Mouse (Mus musculus): ENCODE data around the gene Lrrc75a. TPM values are rescaled to one million over a fixed set of nuclear protein-coding genes. Genes with fewer than 3 reads are reported as not detected.

The Lrrc75a gene
- polyA plus RNA-seq (2015; fragmentation: Nextera tagmentation; extraction: Ambion mirVana), result 31.9 and 32.3 TPM in 2 replicates

DNA sequence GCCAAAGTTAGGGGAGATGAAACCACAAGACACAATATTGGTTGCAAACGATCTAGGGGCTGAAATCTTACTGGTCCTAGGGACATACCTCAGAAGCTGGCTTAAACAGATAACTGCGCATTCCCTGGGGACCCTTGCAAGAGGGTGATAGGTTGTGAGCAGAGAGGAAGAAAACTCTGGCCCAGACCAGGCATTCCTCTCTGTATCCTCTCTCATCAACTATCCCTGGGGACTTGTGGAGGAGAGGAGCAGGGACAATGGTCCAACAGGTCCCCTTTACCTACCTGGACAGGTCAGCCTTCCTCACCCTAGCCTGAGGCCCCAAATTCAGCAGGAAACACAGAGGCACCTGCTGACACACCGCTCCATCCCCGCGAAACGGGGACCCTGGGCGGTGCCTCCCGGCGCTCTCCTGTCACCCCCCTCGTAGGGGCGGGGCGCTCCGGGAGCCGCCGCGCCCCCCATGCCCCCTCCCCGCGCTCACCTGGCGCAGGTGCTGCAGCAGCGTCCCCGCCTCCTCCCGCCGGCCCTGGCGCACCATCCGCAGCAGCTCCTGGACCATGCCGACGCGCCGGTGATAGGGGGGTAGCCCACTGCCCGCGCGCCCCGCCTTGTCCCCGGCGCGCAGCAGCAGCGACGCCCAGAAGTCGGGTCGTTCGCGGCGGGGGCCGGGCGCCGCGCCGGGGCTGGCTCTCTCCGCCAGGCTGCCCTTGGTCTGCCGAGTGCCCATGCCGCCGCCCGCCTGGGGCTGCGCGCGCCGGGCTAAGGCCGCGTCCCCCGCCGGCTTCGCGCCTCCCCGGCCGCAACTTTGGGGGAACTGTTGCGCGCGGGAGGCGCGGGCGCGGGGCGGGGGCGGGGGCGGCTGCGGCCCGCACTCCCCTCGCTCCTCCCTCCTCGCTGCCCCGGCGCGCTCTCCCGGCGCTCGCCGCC is at the start of gene Lrrc75a:
TSS of gene Lrrc75a (minus strand) at position 863 of the 930 bp plus-strand sequence.
- WGBS, result under 1% methylated on average over 74 of the region's 86 CpGs
- H3K27ac ChIP-seq (ENCODE audit: low read depth, low read length), result peak within 1 kb of the TSS; percentile 93
- H3K9ac ChIP-seq (ENCODE audit: low read depth, low read length), result peak within 1 kb of the TSS; percentile 79
- H3K27me3 ChIP-seq (replicated peaks; ENCODE audit: control insufficient read depth, insufficient read depth, low read length), result no peaks in the 10 kb centered on the region
- H3K4me1 ChIP-seq (replicated peaks; ENCODE audit: control insufficient read depth, insufficient read depth, low read length), result peaks cover 13% of the 10 kb centered on the region
- H3K4me3 ChIP-seq (ENCODE audit: low read depth, low read length), result peak within 1 kb of the TSS; percentile 79
- peaks cover 10% of the 10 kb centered on the region; the same call in 1 of the 2 replicates for H3K36me3 ChIP-seq (ENCODE audit: control insufficient read depth, insufficient read depth)
- H3K4me2 ChIP-seq (replicated peaks; ENCODE audit: low read depth), result peak within 1 kb of the TSS; percentile 93
- peak; percentile 19 for ATAC-seq
- no peak for TF ChIP-seq CTCF (IDR thresholded peaks at IDR 0.05; ENCODE audit: low read depth)
- no peaks in the 10 kb centered on the region for H3K9me3 ChIP-seq (ENCODE audit: control insufficient read depth)

DNA sequence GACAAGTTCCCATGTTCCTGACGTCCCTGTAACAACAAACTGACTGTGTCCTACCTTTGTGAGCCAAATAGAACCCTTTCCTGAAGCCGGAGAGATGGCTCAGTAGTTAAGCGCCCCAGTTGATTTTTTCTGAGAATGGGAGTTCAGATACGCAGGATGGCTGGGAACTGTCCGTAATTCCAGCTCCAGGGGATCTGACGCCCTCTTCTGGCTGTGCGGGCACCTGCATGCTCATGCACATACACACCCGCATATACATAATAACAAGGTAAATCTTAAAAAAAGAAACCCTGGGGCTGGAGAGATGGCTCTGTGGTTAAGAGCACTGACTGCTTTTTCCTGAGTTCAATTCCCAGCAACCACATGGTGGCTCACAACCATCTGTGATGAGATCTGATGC is 46.8 kb upstream of the Lrrc75a start:
- Histone ChIP-seq H3K9ac (ENCODE audit: low read depth, low read length) (no peak overlapping the region), H3K27ac (ENCODE audit: low read depth, low read length) (no peak overlapping the region), H3K4me1 (replicated peaks; ENCODE audit: control insufficient read depth, insufficient read depth, low read length) (no peaks in the 10 kb centered on the region), H3K4me2 (replicated peaks; ENCODE audit: low read depth) (no peak overlapping the region), H3K9me3 (ENCODE audit: control insufficient read depth) (no peaks in the 10 kb centered on the region), H3K36me3 (ENCODE audit: control insufficient read depth, insufficient read depth) (no peaks in the 10 kb centered on the region), H3K4me3 (ENCODE audit: low read depth, low read length) (no peak overlapping the region), H3K27me3 (replicated peaks; ENCODE audit: control insufficient read depth, insufficient read depth, low read length) (no peaks in the 10 kb centered on the region)
- no peak for ATAC-seq
- no peak for TF ChIP-seq CTCF (IDR thresholded peaks at IDR 0.05; ENCODE audit: low read depth)
- 95% methylated on average over 8 of the region's 8 CpGs for WGBS

DNA sequence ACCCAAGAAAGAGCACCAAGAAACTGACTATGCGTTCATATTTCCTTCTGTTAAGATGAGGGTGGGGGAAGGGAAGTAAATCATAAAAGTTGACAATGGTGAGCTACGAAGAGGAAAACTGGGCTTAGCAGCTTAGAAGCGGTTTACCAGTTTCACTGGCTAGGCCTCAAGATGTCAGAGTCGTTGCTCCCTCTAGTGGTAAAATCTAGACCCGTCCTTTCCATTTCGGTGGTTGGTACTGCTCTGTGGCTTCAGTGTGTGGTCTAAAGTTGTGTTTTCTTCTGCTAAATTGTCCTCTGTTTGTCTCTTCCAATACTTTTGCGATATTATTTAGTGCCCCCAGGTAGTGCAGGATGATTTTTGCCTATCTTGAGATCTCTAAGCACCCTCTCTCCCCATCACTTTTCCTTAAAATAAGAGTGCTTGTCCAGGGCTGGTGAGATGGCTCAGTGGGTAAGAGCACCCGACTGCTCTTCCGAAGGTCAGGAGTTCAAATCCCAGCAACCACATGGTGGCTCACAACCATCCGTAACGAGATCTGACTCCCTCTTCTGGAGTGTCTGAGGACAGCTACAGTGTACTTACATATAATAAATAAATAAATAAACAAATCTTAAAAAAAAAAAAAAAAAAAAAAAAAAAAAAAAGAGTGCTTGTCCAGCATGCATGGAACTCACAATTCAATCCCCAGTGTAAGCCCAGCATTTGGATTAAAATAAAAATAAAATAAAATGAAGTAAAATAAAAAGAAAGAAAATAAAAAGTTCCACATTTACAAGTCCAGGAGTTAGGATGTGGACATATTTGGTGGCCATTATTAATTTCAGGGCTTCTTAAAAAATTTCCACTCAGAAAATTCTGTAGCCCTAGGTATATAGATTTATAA is 45.2 kb upstream of the Lrrc75a start:
- Histone ChIP-seq H3K9me3 (ENCODE audit: control insufficient read depth) (no peaks in the 10 kb centered on the region), H3K4me1 (replicated peaks; ENCODE audit: control insufficient read depth, insufficient read depth, low read length) (no peaks in the 10 kb centered on the region), H3K36me3 (ENCODE audit: control insufficient read depth, insufficient read depth) (no peaks in the 10 kb centered on the region), H3K4me2 (replicated peaks; ENCODE audit: low read depth) (no peak overlapping the region), H3K9ac (ENCODE audit: low read depth, low read length) (no peak overlapping the region), H3K27ac (ENCODE audit: low read depth, low read length) (no peak overlapping the region), H3K4me3 (ENCODE audit: low read depth, low read length) (no peak overlapping the region), H3K27me3 (replicated peaks; ENCODE audit: control insufficient read depth, insufficient read depth, low read length) (no peaks in the 10 kb centered on the region)
- 20% methylated on average over 9 of the region's 11 CpGs for WGBS
- ATAC-seq, result peak; percentile 67
- TF ChIP-seq CTCF (IDR thresholded peaks at IDR 0.05; ENCODE audit: low read depth), result peak; percentile 83

DNA sequence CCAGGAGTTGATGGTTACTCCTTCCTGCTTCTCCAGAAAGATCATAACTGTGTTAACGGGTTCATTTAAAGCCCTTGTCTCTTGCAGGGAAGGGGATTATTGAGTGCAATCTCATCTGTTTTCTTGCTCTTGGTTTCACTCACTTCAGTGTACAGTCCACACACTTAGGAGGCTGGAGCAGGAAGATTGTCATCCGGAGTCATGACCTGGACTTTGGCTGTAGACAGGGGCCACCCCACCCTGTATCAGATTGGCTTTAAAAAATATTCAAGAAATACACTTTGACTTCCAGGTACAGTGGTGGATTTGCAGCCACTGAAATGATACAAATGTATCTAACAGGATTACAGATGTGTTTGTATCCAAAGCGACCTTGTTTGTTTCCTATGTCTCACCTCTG is 43.3 kb upstream of the Lrrc75a start:
- H3K9me3 ChIP-seq (ENCODE audit: control insufficient read depth), result no peaks in the 10 kb centered on the region
- no peaks in the 10 kb centered on the region for H3K4me1 ChIP-seq (replicated peaks; ENCODE audit: control insufficient read depth, insufficient read depth, low read length)
- no peaks in the 10 kb centered on the region for H3K27me3 ChIP-seq (replicated peaks; ENCODE audit: control insufficient read depth, insufficient read depth, low read length)
- 0 out of 2 replicates have a peak overlapping the region, but pooled peaks have one; percentile 9 for H3K27ac ChIP-seq (ENCODE audit: low read depth, low read length)
- no peaks in the 10 kb centered on the region for H3K36me3 ChIP-seq (ENCODE audit: control insufficient read depth, insufficient read depth)
- H3K4me3 ChIP-seq (ENCODE audit: low read depth, low read length), result no peak overlapping the region
- H3K4me2 ChIP-seq (replicated peaks; ENCODE audit: low read depth), result no peak overlapping the region
- ATAC-seq, result peak; percentile 77
- TF ChIP-seq CTCF (IDR thresholded peaks at IDR 0.05; ENCODE audit: low read depth), result no peak
- H3K9ac ChIP-seq (ENCODE audit: low read depth, low read length), result no peak overlapping the region
- 62% methylated on average over 3 of the region's 3 CpGs for WGBS

DNA sequence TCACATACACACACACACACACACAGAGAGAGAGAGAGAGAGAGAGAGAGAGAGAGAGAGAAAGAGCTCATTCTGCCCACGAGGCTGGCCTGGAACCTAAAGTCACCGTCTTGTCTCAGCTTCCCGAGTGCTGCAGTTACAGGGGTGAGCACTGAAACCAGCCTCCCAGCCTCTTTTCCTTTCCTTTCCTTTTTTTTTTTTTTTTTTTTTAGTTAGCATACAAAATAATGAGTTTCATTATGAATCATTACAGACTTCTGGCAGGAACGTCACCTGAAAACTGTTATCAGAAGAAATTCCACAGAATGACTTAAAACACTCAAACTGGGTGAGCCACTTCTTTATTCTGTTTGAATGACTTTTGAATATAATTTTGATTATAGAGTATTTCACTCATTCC is 31.6 kb upstream of the Lrrc75a start:
- no peaks in the 10 kb centered on the region for H3K27me3 ChIP-seq (replicated peaks; ENCODE audit: control insufficient read depth, insufficient read depth, low read length)
- TF ChIP-seq CTCF (IDR thresholded peaks at IDR 0.05; ENCODE audit: low read depth), result no peak
- H3K4me3 ChIP-seq (ENCODE audit: low read depth, low read length), result no peak overlapping the region
- 67% methylated on average over 4 of the region's 4 CpGs for WGBS
- ATAC-seq, result no peak
- H3K36me3 ChIP-seq (ENCODE audit: control insufficient read depth, insufficient read depth), result no peaks in the 10 kb centered on the region
- H3K27ac ChIP-seq (ENCODE audit: low read depth, low read length), result no peak overlapping the region
- H3K4me2 ChIP-seq (replicated peaks; ENCODE audit: low read depth), result no peak overlapping the region
- no peaks in the 10 kb centered on the region for H3K4me1 ChIP-seq (replicated peaks; ENCODE audit: control insufficient read depth, insufficient read depth, low read length)
- H3K9ac ChIP-seq (ENCODE audit: low read depth, low read length), result no peak overlapping the region
- H3K9me3 ChIP-seq (ENCODE audit: control insufficient read depth), result no peaks in the 10 kb centered on the region
